ENCODE assay signal across 8 mouse cellular contexts in genomic region chr12:4816680-4817360, GRCm38 (mm10). TPM values are rescaled to one million over a fixed set of nuclear protein-coding genes. Genes with fewer than 3 reads are reported as not detected.
DNase-seq lines count a peak whose midpoint lies in the region; ATAC-seq lines count a peak whose summit lies in the region.

No protein-coding gene starts in this region.

- H3K9ac ChIP-seq in lung, embryonic 15.5 days = peak overlapping the region; percentile 75
- H3K9ac ChIP-seq in hindbrain, embryonic 14.5 days = peak overlapping the region; percentile 66
- H3K9ac ChIP-seq in midbrain, embryonic 15.5 days = peak overlapping the region; percentile 64

- peaks cover 21% of the 10 kb centered on the region for H3K4me1 ChIP-seq in lung, embryonic 15.5 days
- peaks cover 17% of the 10 kb centered on the region for H3K4me1 ChIP-seq in embryonic facial prominence, embryonic 10.5 days
- H3K4me1 ChIP-seq in hindbrain, embryonic 14.5 days (replicated peaks; ENCODE audit: control insufficient read depth, insufficient read depth, low read length) = peaks cover 18% of the 10 kb centered on the region
- H3K4me1 ChIP-seq in midbrain, embryonic 15.5 days = peaks cover 26% of the 10 kb centered on the region

- H3K4me2 ChIP-seq in lung, embryonic 15.5 days = peak overlapping the region; percentile 78
- H3K4me2 ChIP-seq in hindbrain, embryonic 14.5 days (replicated peaks) = peak overlapping the region; percentile 73
- peak overlapping the region; percentile 71 for H3K4me2 ChIP-seq in midbrain, embryonic 15.5 days

- DNase-seq in lung, postnatal 14 days = no peak
- no peak for DNase-seq in embryonic facial prominence, embryonic 10.5 days (ENCODE audit: low spot score)
- no peak for DNase-seq in hindbrain, embryonic 14.5 days (ENCODE audit: low spot score)
- DNase-seq in Muller cell, postnatal 12 days (ENCODE audit: inconsistent ontology term) = no peak
- no peak for DNase-seq in right cerebral cortex, postnatal 10 days (ENCODE audit: low spot score in 2 of 2)
- no peak for DNase-seq in thymus, postnatal 4 days

- 8% methylated on average over 24 of the region's 24 CpGs for WGBS in lung, embryonic 15.5 days
- WGBS in embryonic facial prominence, embryonic 10.5 days = 11% methylated on average over 24 of the region's 24 CpGs
- 10% methylated on average over 24 of the region's 24 CpGs for WGBS in hindbrain, embryonic 14.5 days
- WGBS in midbrain, embryonic 15.5 days = 7% methylated on average over 24 of the region's 24 CpGs

- no peaks in the 10 kb centered on the region for H3K9me3 ChIP-seq in lung, embryonic 15.5 days
- no peaks in the 10 kb centered on the region for H3K9me3 ChIP-seq in embryonic facial prominence, embryonic 10.5 days
- H3K9me3 ChIP-seq in hindbrain, embryonic 14.5 days (ENCODE audit: control insufficient read depth, low read length) = no peaks in the 10 kb centered on the region
- no peaks in the 10 kb centered on the region for H3K9me3 ChIP-seq in midbrain, embryonic 15.5 days

- peaks cover 10% of the 10 kb centered on the region for H3K36me3 ChIP-seq in lung, embryonic 15.5 days
- H3K36me3 ChIP-seq in embryonic facial prominence, embryonic 10.5 days (replicated peaks) = peaks cover 25% of the 10 kb centered on the region
- H3K36me3 ChIP-seq in hindbrain, embryonic 14.5 days (replicated peaks; ENCODE audit: control insufficient read depth, insufficient read depth) = peaks cover 19% of the 10 kb centered on the region
- 0 out of 2 replicates have a peak, but pooled peaks cover 11% of the 10 kb centered on the region for H3K36me3 ChIP-seq in midbrain, embryonic 15.5 days (replicated peaks)

- peak; percentile 71 for ATAC-seq in lung, embryonic 15.5 days (ENCODE audit: borderline replicate concordance, extremely low read depth, low FRiP score, low TSS enrichment)
- ATAC-seq in hindbrain, embryonic 14.5 days (ENCODE audit: low FRiP score) = peak; percentile 82
- peak; percentile 86 for ATAC-seq in midbrain, embryonic 15.5 days (replicated peaks)

- no peaks in the 10 kb centered on the region for H3K27me3 ChIP-seq in lung, embryonic 15.5 days
- H3K27me3 ChIP-seq in embryonic facial prominence, embryonic 10.5 days (replicated peaks; ENCODE audit: low read depth, poor library complexity, severe bottlenecking) = no peaks in the 10 kb centered on the region
- H3K27me3 ChIP-seq in hindbrain, embryonic 14.5 days (ENCODE audit: control insufficient read depth, insufficient read depth, low read length) = no peaks in the 10 kb centered on the region
- H3K27me3 ChIP-seq in midbrain, embryonic 15.5 days (replicated peaks) = no peaks in the 10 kb centered on the region

- H3K27ac ChIP-seq in lung, embryonic 15.5 days = peak overlapping the region; percentile 94
- H3K27ac ChIP-seq in embryonic facial prominence, embryonic 10.5 days (replicated peaks) = peak overlapping the region; percentile 87
- peak overlapping the region; percentile 81 for H3K27ac ChIP-seq in hindbrain, embryonic 14.5 days
- H3K27ac ChIP-seq in midbrain, embryonic 15.5 days = peak overlapping the region; percentile 89

- H3K4me3 ChIP-seq in lung, embryonic 15.5 days = peak overlapping the region; percentile 79
- H3K4me3 ChIP-seq in embryonic facial prominence, embryonic 10.5 days = peak overlapping the region; percentile 66
- H3K4me3 ChIP-seq in hindbrain, embryonic 14.5 days (replicated peaks; ENCODE audit: low read length) = peak overlapping the region; percentile 67
- peak overlapping the region; percentile 87 for H3K4me3 ChIP-seq in midbrain, embryonic 15.5 days

RNA-seq across cellular contexts. Expression of gene Sf3b6, which starts 0.5 kb away (rescaled TPM):
- polyA plus RNA-seq in lung, embryonic 15.5 days (2015; fragmentation: Nextera tagmentation; extraction: Ambion mirVana) = 169 and 188 TPM in 2 replicates
- 299 and 302 TPM in 2 replicates for polyA plus RNA-seq in embryonic facial prominence, embryonic 10.5 days (2016; fragmentation: Nextera tagmentation; extraction: Ambion mirVana)
- polyA plus RNA-seq in hindbrain, embryonic 14.5 days (2014; fragmentation: Nextera tagmentation; extraction: Ambion mirVana) = 269 and 286 TPM in 2 replicates
- 180 and 200 TPM in 2 replicates for polyA plus RNA-seq in midbrain, embryonic 15.5 days (2015; fragmentation: Nextera tagmentation; extraction: Ambion mirVana)

RNA-seq across cellular contexts. Expression of gene Fkbp1b, which starts 24.6 kb away (rescaled TPM):
- 7.4 and 8.5 TPM in 2 replicates for polyA plus RNA-seq in lung, embryonic 15.5 days (2015; fragmentation: Nextera tagmentation; extraction: Ambion mirVana)
- 6.4 and 9.7 TPM in 2 replicates for polyA plus RNA-seq in embryonic facial prominence, embryonic 10.5 days (2016; fragmentation: Nextera tagmentation; extraction: Ambion mirVana)
- polyA plus RNA-seq in hindbrain, embryonic 14.5 days (2014; fragmentation: Nextera tagmentation; extraction: Ambion mirVana) = 50.6 and 58.5 TPM in 2 replicates
- 30.9 and 39.9 TPM in 2 replicates for polyA plus RNA-seq in midbrain, embryonic 15.5 days (2015; fragmentation: Nextera tagmentation; extraction: Ambion mirVana)

RNA-seq across cellular contexts. Expression of gene Wdcp, which starts 26.3 kb away (rescaled TPM):
- 16.7 and 18.9 TPM in 2 replicates for polyA plus RNA-seq in lung, embryonic 15.5 days (2015; fragmentation: Nextera tagmentation; extraction: Ambion mirVana)
- 25.9 and 26.0 TPM in 2 replicates for polyA plus RNA-seq in embryonic facial prominence, embryonic 10.5 days (2016; fragmentation: Nextera tagmentation; extraction: Ambion mirVana)
- polyA plus RNA-seq in hindbrain, embryonic 14.5 days (2014; fragmentation: Nextera tagmentation; extraction: Ambion mirVana) = 10.4 and 11.1 TPM in 2 replicates
- 13.8 and 15.0 TPM in 2 replicates for polyA plus RNA-seq in midbrain, embryonic 15.5 days (2015; fragmentation: Nextera tagmentation; extraction: Ambion mirVana)

RNA-seq across cellular contexts. Expression of gene Fam228b, which starts 47.8 kb away (rescaled TPM):
- 1.5 and 2.5 TPM in 2 replicates for polyA plus RNA-seq in lung, embryonic 15.5 days (2015; fragmentation: Nextera tagmentation; extraction: Ambion mirVana)
- polyA plus RNA-seq in embryonic facial prominence, embryonic 10.5 days (2016; fragmentation: Nextera tagmentation; extraction: Ambion mirVana) = 1.4 and 2.4 TPM in 2 replicates
- 3.2 and 8.5 TPM in 2 replicates for polyA plus RNA-seq in hindbrain, embryonic 14.5 days (2014; fragmentation: Nextera tagmentation; extraction: Ambion mirVana)
- 4.7 and 6.1 TPM in 2 replicates for polyA plus RNA-seq in midbrain, embryonic 15.5 days (2015; fragmentation: Nextera tagmentation; extraction: Ambion mirVana)

RNA-seq across cellular contexts. Expression of gene Pfn4, which starts 48.0 kb away (rescaled TPM):
- 1.7 and 1.8 TPM in 2 replicates for polyA plus RNA-seq in lung, embryonic 15.5 days (2015; fragmentation: Nextera tagmentation; extraction: Ambion mirVana)
- 2.2 and 2.4 TPM in 2 replicates for polyA plus RNA-seq in embryonic facial prominence, embryonic 10.5 days (2016; fragmentation: Nextera tagmentation; extraction: Ambion mirVana)
- polyA plus RNA-seq in hindbrain, embryonic 14.5 days (2014; fragmentation: Nextera tagmentation; extraction: Ambion mirVana) = 15.3 and 16.3 TPM in 2 replicates
- 12.9 and 13.8 TPM in 2 replicates for polyA plus RNA-seq in midbrain, embryonic 15.5 days (2015; fragmentation: Nextera tagmentation; extraction: Ambion mirVana)
